Mouse (Mus musculus) urinary bladder, adult 18-20 months (tissue): Measurements from ENCODE around the gene Gm14569.

ENCODE experiments used
- DNase-seq, 2 experiments: peaks; one replicate each; pipeline ENCODE4 v3.0.0; 2022; ENCODE audit warnings: low spot score in 2 of 2, mixed read lengths in 2 of 2

Gene Gm14569

DNA sequence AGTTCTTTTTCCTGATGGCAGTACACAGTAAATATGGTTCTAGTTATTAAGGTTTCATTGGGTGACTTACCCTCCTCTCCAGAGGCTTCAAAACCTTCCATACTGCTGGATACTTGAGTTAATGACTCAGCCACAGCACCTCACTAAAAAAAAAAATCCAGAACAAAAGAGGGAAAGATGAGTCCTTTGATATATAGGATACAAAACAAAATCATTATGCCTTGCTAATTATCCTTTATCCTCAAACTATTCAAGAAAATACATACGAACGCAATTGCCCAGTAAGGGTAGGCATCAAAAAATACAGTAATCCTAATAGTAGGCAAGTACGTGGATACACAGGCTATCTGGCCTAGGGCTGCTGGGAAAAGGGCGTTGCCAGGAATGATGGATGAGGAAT lies at the start of gene Gm14569:
Gm14569 (minus strand) TSS at position 101 of the 400 bp plus-strand sequence.
- no peak for DNase-seq

DNA sequence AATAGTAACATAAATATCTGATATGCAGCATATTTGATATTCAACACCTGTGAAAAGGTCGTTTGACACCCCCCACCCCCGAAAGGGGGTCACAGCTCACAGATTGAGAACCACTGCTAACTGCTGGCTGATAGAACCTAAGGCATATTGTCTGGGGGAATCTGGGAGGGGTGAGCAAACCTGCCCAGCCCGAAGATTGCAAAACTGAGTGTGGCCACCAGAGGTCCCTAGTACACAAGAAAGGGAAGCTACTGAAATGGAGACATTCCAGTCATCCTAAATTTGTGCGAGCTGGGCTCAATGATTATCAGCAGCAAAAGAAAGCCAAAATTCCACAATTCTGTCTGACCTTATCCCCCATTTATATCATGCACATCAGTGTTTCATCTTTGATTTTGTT lies 42.9 kb upstream of the Gm14569 start:
- peak; percentile 35 to 68 for DNase-seq

DNA sequence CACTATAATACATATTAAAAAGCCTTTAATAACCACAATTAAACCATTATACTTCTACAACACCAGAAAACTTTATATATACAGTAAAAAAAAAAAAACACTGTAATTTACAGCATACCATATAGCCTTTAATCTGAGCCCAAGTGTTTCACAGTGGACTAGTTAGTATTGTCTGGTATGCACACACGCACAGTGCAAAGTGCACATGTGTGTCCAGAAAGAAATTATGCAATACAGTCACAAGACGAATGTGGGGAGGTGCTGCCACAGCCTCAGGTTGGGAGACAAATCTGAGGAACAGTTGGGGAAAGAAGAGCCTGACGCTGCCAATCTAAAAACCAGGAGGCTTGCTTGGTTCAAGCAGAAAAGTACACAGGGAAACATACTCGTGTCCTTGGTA lies 42.1 kb upstream of the Gm14569 start:
- DNase-seq: no peak

DNA sequence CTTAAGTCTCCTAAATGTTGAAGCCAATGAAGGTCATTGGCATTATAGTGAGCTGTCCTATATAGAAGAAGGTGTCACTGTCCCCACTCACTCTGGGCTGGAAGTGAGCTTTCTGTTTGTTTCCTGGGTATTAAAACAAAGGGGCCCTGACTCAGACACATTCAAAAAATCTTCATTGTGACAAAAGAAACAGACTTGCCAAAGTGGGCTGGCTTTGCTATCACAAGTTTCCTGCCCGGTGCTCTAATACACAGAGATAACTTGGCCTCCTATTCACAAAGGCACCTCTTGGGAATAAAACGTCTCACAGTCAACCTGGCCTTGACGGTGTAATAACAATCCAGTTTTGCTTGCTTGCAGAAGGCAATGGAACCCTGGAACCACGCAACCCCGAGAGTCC lies 38.6 kb upstream of the Gm14569 start:
- no peak for DNase-seq

- DNase-seq: no peak
Measured at GRCm38 (mm10) chrX:36523729-36524128, 32.1 kb upstream of the Gm14569 start.

DNA sequence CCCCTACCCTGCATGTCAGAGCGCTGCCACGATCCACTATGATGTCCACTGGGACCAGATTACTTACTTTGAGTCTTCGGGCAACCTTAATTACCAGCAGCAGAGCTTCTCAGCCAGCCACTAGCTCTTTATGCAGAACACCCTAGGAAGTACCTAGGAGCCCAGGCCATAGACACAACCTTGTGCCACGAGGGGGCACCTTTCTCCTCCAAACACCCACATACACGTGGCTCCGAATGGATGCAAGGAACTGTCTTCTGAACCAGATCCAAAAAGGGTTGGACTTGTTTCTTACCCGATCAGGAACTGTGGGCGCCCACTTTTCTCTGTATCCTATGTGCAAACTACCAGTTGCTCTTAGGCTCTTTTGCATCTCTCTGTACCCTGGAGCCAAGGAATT lies 22.1 kb upstream of the Gm14569 start:
- no peak for DNase-seq

DNA sequence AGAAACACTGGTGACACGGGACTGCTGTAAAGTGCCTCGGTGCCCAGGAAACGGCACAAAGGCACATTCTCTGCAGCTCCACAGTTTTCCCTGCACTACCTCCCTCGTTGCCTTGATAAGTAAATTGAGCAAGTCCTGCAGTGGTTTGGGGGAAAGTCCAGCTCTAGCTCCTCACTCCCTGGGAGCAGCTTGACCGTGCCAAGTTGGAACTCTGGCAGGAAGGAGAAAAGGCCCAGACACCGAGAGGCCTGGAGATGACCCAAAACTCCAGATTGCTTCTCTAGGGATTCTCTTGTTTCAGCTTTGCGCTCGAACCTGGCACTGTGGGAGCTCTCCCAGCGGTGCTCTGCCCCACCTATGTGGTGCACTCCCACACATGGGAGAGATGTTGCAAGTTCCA lies 21.6 kb upstream of the Gm14569 start:
- no peak for DNase-seq

GRCm38 (mm10) chrX:36506863-36507262 lies 15.2 kb upstream of the Gm14569 start:
- DNase-seq: no peak

DNA sequence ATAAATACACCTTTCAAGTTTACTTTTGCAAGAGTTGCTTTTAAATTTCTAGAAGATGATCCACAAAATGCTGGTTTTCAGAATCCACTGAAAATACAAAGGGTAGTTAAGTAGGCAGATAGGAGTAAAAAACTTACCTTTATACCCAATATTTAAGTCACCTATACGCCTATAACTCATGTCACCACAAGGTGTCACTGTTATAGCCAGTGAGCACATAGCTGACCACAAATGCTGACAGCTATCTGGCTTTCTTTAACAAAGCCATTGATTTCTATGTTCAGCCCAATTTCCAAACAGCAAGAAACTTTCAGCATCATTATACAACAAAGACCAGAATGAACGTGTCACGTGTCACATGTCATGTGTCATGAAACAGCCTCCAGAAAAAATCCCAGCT lies 2.1 kb downstream of the Gm14569 start:
- no peak for DNase-seq

DNA sequence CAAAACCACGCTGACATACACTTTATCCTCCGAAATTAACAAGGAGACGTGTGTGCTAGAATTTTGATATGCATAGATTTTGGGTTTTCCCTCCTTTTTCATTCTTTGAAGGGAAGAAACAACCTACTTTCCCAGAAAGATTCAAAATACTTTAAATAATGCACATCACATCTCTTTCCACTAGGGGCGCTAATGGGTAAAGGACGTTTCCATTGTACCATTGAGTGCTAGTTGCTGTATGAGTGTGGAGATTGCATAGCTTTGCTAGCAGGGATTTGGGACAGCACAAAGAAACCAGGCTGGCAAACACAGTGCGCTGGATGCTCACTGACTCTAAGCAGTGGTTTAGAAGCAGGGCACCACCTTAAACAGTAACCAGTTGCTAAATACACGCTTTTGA lies 3.6 kb downstream of the Gm14569 start:
- DNase-seq: no peak

DNA sequence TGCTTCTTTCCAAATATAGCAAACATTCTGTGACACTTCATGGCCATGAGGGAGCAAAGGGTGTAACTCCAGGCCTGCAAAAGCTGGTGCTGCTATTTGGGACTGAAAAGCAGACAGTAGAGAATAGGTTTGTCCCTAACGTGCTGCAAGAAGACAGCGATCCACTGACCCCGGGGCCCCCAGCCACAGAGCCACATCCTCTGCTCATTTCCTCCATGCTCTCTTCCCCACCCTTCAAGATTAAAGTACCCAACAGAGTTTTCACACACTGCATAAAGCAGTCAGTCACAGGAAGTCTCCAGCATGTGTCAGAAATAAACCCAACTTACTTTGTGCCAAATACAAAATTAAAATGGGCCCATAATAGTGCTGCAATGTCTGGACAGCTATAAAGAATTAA lies 16.8 kb downstream of the Gm14569 start:
- DNase-seq: no peak

DNA sequence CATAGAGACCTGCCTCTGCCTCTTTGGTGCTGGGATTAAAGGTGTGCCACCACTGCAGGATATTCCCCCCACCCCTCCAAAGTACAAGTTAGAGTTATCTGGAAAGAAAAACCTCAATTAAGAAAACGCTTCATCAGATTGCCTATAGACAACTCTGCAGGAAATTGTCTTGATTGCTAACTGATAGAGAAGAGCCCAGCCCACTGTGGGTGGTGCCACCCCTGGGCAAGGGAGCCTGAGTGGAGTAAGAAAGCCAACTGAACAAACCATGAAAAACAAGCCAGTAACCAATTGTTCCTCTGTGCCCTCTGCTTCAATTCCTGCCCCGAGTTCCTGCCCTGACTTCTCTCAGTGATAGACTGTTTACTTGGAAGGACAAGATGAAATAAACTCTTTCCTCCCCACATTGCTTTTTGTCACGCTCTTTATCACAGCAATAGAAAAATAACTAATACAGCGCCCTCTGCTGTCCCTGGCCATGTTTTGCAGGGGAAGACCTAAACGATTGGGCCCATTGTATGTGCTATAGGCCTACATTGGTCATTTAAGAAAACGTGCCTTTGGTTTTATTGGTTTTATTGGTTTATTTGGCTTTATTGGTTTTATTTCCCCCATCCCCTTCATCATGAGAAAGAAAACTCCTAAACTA lies 17.4 kb downstream of the Gm14569 start:
- DNase-seq: no peak

GRCm38 (mm10) chrX:36456031-36456430 lies 35.6 kb downstream of the Gm14569 start:
- peak; percentile 5 to 38 for DNase-seq

GRCm38 (mm10) chrX:36437932-36438331 lies 53.7 kb downstream of the Gm14569 start:
- DNase-seq: no peak

DNA sequence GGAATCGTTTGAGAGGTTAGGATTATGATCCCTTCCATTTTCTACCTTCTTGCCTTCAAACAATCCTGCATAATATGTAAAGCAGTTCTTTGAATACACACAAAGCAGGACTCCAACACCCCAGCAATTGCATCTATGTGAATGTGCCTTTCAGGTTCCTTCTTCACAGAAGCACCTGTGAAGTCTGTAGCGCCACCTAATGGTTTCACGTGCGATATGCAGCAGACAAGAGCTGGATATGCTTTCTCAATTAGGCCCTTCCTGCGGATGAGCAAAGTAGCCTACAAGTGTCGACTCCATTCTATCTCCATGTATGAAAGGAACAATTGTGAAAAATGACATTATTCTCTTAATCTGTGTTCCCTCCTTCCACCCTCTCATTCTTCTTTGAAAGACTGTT lies 56.6 kb downstream of the Gm14569 start:
- no peak for DNase-seq

DNA sequence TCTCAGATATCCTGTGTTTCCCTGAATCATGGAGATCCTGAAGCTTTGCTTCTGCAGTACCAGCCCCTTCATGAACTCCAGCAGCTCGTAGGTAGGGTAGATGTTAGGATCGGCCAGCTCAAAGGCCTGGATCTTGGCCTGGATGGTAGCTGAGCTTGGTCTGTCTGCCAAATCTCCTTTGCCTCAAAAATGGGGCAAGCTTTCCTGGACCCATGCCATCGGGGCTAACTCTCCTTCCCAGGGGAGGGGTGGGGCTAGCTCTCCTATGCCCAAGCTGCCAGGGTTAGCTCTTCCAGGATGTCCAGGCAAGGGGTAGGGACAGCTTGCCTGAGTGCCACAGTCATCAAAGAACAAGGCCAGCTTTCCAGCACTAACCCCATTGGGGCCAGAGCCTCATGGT lies 72.5 kb downstream of the Gm14569 start:
- DNase-seq: no peak

DNA sequence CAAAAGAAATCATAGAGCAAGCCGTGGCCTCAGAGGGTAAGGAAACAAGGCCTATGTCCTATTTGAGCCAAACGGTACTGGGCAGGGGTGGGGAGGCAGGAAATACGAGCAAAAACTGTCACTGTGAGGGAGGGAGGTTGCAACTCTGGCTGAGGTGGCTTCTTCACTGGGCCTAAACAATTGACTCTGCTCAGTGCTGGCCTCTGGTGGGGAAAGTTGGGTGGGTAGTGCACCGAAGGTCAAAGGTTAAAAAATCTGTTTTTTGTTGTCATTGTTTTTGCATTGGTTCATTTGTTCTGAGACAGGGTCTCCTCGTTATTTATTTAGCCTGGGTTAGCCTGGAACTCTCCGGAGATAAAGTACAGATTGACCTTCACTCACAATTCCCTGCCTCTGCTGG lies 89.3 kb downstream of the Gm14569 start:
- DNase-seq: no peak

- no peak for DNase-seq
Measured at GRCm38 (mm10) chrX:36400980-36401379, 90.7 kb downstream of the Gm14569 start, which contains the start of gene Gm6268. Gene Gm6268 (plus strand): TSS chrX:36401280.

- DNase-seq: no peak
Measured at GRCm38 (mm10) chrX:36393279-36393678, 98.4 kb downstream of the Gm14569 start.

DNA sequence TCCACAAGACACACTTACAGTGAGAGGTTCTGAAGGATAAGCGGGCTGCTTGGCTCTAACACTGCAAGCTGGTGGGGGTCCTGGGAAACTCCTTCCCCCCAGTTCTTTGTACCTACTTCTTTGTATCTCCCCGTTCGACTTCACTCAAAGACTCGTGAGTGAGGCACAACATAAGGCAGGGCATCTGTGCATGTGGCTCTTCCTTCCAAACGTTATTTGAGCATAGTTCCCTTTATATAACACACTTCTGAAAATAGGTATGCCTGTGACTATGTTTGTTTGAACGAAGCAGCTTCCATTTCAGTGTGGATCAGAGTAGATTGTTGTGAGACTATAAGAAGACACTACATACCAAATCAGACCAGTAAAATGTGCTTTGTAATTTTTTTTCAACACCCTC lies 99.0 kb downstream of the Gm14569 start:
- no peak for DNase-seq

- DNase-seq: peak in 1 of 2 experiments; percentile 6
Measured at GRCm38 (mm10) chrX:36390503-36390902, 101.1 kb downstream of the Gm14569 start.

- DNase-seq: no peak
Measured at GRCm38 (mm10) chrX:36389971-36390370, 101.7 kb downstream of the Gm14569 start.

- DNase-seq: no peak
Measured at GRCm38 (mm10) chrX:36385340-36385739, 106.3 kb downstream of the Gm14569 start.
